Mouse (Mus musculus): Measurements from ENCODE around the gene Nos1ap.

GRCm38 (mm10) chr1:170415395-170415794, 174.3 kb downstream of the Nos1ap start:
- TF ChIP-seq CTCF (IDR thresholded peaks at IDR 0.05; ENCODE audit: low read depth): no peak
- TF ChIP-seq EP300 (optimal IDR thresholded peaks at IDR 0.05): no peak
